Mouse (Mus musculus): Measurements from ENCODE around the gene Hus1. TPM values are rescaled to one million over a fixed set of nuclear protein-coding genes. Genes with fewer than 3 reads are reported as not detected.

Gene Hus1
- polyA plus RNA-seq, 2 experiments = 7.8 to 8.8 TPM

- no peak for DNase-seq (ENCODE audit: low read depth in 3 of 3, low spot score in 3 of 3)
Measured at GRCm38 (mm10) chr11:8957023-8957422, 54.0 kb downstream of the Hus1 start.

GRCm38 (mm10) chr11:8955678-8956077 is 55.3 kb downstream of the Hus1 start:
- Histone ChIP-seq H3K9me3 (ENCODE audit: control insufficient read depth, low read length) (no peaks in the 10 kb centered on the region), H3K9ac (replicated peaks) (no peak overlapping the region), H3K4me3 (ENCODE audit: insufficient read depth in 1 of 2, low read depth in 2 of 2, low read length in 2 of 2) (no peak overlapping the region), H3K4me1 (replicated peaks; ENCODE audit: control insufficient read depth in 2 of 2, insufficient read depth in 2 of 2, low read length in 1 of 2) (no peaks in the 10 kb centered on the region), H3K27me3 (ENCODE audit: control insufficient read depth, insufficient read depth, low read length) (no peaks in the 10 kb centered on the region), H3K27ac (no peak overlapping the region), H3K36me3 (replicated peaks; ENCODE audit: control insufficient read depth, insufficient read depth, low read depth) (no peaks in the 10 kb centered on the region), H3K4me2 (ENCODE audit: low read depth) (no peak overlapping the region)
- WGBS (ENCODE audit: insufficient replicate concordance) = 3% methylated on average over 1 of the region's 1 CpGs
- TF ChIP-seq CTCF (IDR thresholded peaks at IDR 0.05; ENCODE audit: low read depth) = peak; percentile 67
- no peak for TF ChIP-seq EP300 (IDR thresholded peaks at IDR 0.05; ENCODE audit: low read depth)
- ATAC-seq (ENCODE audit: insufficient read depth) (no peak), DNase-seq (ENCODE audit: low read depth in 3 of 3, low spot score in 3 of 3) (no peak)

More at GRCm38 (mm10) chr11:8957023-8957422, 54.0 kb downstream of the Hus1 start:
- Histone ChIP-seq H3K27ac (no peak overlapping the region), H3K4me1 (replicated peaks; ENCODE audit: control insufficient read depth in 2 of 2, insufficient read depth in 2 of 2, low read length in 1 of 2) (no peaks in the 10 kb centered on the region), H3K9ac (replicated peaks) (no peak overlapping the region), H3K36me3 (replicated peaks; ENCODE audit: control insufficient read depth, insufficient read depth, low read depth) (no peaks in the 10 kb centered on the region), H3K27me3 (ENCODE audit: control insufficient read depth, insufficient read depth, low read length) (no peaks in the 10 kb centered on the region), H3K4me3 (ENCODE audit: insufficient read depth in 1 of 2, low read depth in 2 of 2, low read length in 2 of 2) (no peak overlapping the region), H3K4me2 (ENCODE audit: low read depth) (no peak overlapping the region), H3K9me3 (ENCODE audit: control insufficient read depth, low read length) (no peaks in the 10 kb centered on the region)
- 61% methylated on average over 6 of the region's 6 CpGs for WGBS (ENCODE audit: insufficient replicate concordance)
- TF ChIP-seq EP300 (IDR thresholded peaks at IDR 0.05; ENCODE audit: low read depth) (no peak), CTCF (IDR thresholded peaks at IDR 0.05; ENCODE audit: low read depth) (peak; percentile 91)
- no peak for ATAC-seq (ENCODE audit: insufficient read depth)

- Histone ChIP-seq H3K36me3 (replicated peaks; ENCODE audit: control insufficient read depth, insufficient read depth, low read depth) (no peaks in the 10 kb centered on the region), H3K4me2 (ENCODE audit: low read depth) (no peak overlapping the region), H3K27ac (no peak overlapping the region), H3K4me3 (ENCODE audit: insufficient read depth in 1 of 2, low read depth in 2 of 2, low read length in 2 of 2) (no peak overlapping the region), H3K9me3 (ENCODE audit: control insufficient read depth, low read length) (no peaks in the 10 kb centered on the region), H3K27me3 (ENCODE audit: control insufficient read depth, insufficient read depth, low read length) (no peaks in the 10 kb centered on the region), H3K4me1 (replicated peaks; ENCODE audit: control insufficient read depth in 2 of 2, insufficient read depth in 2 of 2, low read length in 1 of 2) (no peaks in the 10 kb centered on the region), H3K9ac (replicated peaks) (no peak overlapping the region)
- DNase-seq (ENCODE audit: low read depth in 3 of 3, low spot score in 3 of 3) (no peak), ATAC-seq (ENCODE audit: insufficient read depth) (no peak)
- TF ChIP-seq CTCF (IDR thresholded peaks at IDR 0.05; ENCODE audit: low read depth) (no peak), EP300 (IDR thresholded peaks at IDR 0.05; ENCODE audit: low read depth) (no peak)
- WGBS (ENCODE audit: insufficient replicate concordance) = 59% methylated on average over 6 of the region's 6 CpGs
Measured at GRCm38 (mm10) chr11:8949765-8950430, 61.1 kb downstream of the Hus1 start.

- no peak overlapping the region for H3K27ac ChIP-seq
- H3K4me2 ChIP-seq (ENCODE audit: low read depth) = no peak overlapping the region
- no peak overlapping the region for H3K4me3 ChIP-seq (ENCODE audit: insufficient read depth in 1 of 2, low read depth in 2 of 2, low read length in 2 of 2)
- H3K9me3 ChIP-seq (ENCODE audit: control insufficient read depth, low read length) = no peaks in the 10 kb centered on the region
- H3K4me1 ChIP-seq (replicated peaks; ENCODE audit: control insufficient read depth in 2 of 2, insufficient read depth in 2 of 2, low read length in 1 of 2) = peaks cover 0 to 7% of the 10 kb centered on the region in 2 experiments; a peak in 2 of 4 replicates
- 27% methylated on average over 3 of the region's 3 CpGs for WGBS (ENCODE audit: insufficient replicate concordance)
- DNase-seq (ENCODE audit: low read depth in 3 of 3, low spot score in 3 of 3) (no peak), ATAC-seq (ENCODE audit: insufficient read depth) (no peak)
- TF ChIP-seq CTCF (IDR thresholded peaks at IDR 0.05; ENCODE audit: low read depth) (no peak), EP300 (IDR thresholded peaks at IDR 0.05; ENCODE audit: low read depth) (no peak)
- no peaks in the 10 kb centered on the region for H3K36me3 ChIP-seq (replicated peaks; ENCODE audit: control insufficient read depth, insufficient read depth, low read depth)
- H3K27me3 ChIP-seq (ENCODE audit: control insufficient read depth, insufficient read depth, low read length) = no peaks in the 10 kb centered on the region
- H3K9ac ChIP-seq (replicated peaks) = no peak overlapping the region
Measured at GRCm38 (mm10) chr11:8948871-8949270, 62.1 kb downstream of the Hus1 start.

GRCm38 (mm10) chr11:8944114-8944513 is 66.9 kb downstream of the Hus1 start:
- H3K27ac ChIP-seq = no peak overlapping the region
- peaks cover 0 to 8% of the 10 kb centered on the region in 2 experiments; a peak in 2 of 4 replicates for H3K4me1 ChIP-seq (replicated peaks; ENCODE audit: control insufficient read depth in 2 of 2, insufficient read depth in 2 of 2, low read length in 1 of 2)
- DNase-seq (ENCODE audit: low read depth in 3 of 3, low spot score in 3 of 3) = peak; percentile 17 to 47 (median 31)
- 25% methylated on average over 4 of the region's 4 CpGs for WGBS (ENCODE audit: insufficient replicate concordance)
- no peaks in the 10 kb centered on the region for H3K36me3 ChIP-seq (replicated peaks; ENCODE audit: control insufficient read depth, insufficient read depth, low read depth)
- no peak for TF ChIP-seq CTCF (IDR thresholded peaks at IDR 0.05; ENCODE audit: low read depth)
- peak; percentile 66 for TF ChIP-seq EP300 (IDR thresholded peaks at IDR 0.05; ENCODE audit: low read depth)
- H3K4me2 ChIP-seq (ENCODE audit: low read depth) = peak overlapping the region; percentile 14; the same call in 1 of the 2 replicates
- peak; percentile 81 for ATAC-seq (ENCODE audit: insufficient read depth)
- no peak overlapping the region for H3K4me3 ChIP-seq (ENCODE audit: insufficient read depth in 1 of 2, low read depth in 2 of 2, low read length in 2 of 2)
- H3K27me3 ChIP-seq (ENCODE audit: control insufficient read depth, insufficient read depth, low read length) = no peaks in the 10 kb centered on the region
- no peak overlapping the region for H3K9ac ChIP-seq (replicated peaks)
- H3K9me3 ChIP-seq (ENCODE audit: control insufficient read depth, low read length) = no peaks in the 10 kb centered on the region

Other genes with a start within 250 kb of the Hus1 start
- gene Pkd1l1, start 37.9 kb downstream of the Hus1 start, polyA plus RNA-seq (2012; rRNA removed) = 0.22 and 0.23 TPM in 2 replicates
- 0.08 and 0.11 TPM in 2 replicates for gene Pkd1l1, start 37.9 kb downstream of the Hus1 start, polyA plus RNA-seq (2014; fragmentation: Nextera tagmentation; extraction: Ambion mirVana)
- gene Gm11992, start 37.4 kb upstream of the Hus1 start, polyA plus RNA-seq (2012; rRNA removed) = 0.04 and 0.10 TPM in 2 replicates
- 0.09 TPM in 2 replicates for gene Gm11992, start 37.4 kb upstream of the Hus1 start, polyA plus RNA-seq (2014; fragmentation: Nextera tagmentation; extraction: Ambion mirVana)
- gene Sun3, start 37.8 kb upstream of the Hus1 start, polyA plus RNA-seq (2012; rRNA removed) = not detected in 2 replicates
- not detected in 2 replicates for gene Sun3, start 37.8 kb upstream of the Hus1 start, polyA plus RNA-seq (2014; fragmentation: Nextera tagmentation; extraction: Ambion mirVana)
- 1.1 TPM in 2 replicates for gene Upp1, start 106.9 kb upstream of the Hus1 start, polyA plus RNA-seq (2012; rRNA removed)
- gene Upp1, start 106.9 kb upstream of the Hus1 start, polyA plus RNA-seq (2014; fragmentation: Nextera tagmentation; extraction: Ambion mirVana) = 1.4 and 1.8 TPM in 2 replicates
- gene Abca13, start 180.8 kb upstream of the Hus1 start, polyA plus RNA-seq (2012; rRNA removed) = 0.06 and 0.10 TPM in 2 replicates
- 0.06 and 0.11 TPM in 2 replicates for gene Abca13, start 180.8 kb upstream of the Hus1 start, polyA plus RNA-seq (2014; fragmentation: Nextera tagmentation; extraction: Ambion mirVana)

All from liver, embryonic 14.5 days (tissue).